Mouse (Mus musculus) monocyte, adult 2 months (primary cell): ENCODE measurements around the gene Ccdc88a.

Experiments used
- DNase-seq, 2 experiments: peaks; one replicate each; pipeline ENCODE4 v3.0.0; 2022; ENCODE audit warnings: low spot score in 2 of 2, low read depth in 1 of 2

Gene Ccdc88a

DNA sequence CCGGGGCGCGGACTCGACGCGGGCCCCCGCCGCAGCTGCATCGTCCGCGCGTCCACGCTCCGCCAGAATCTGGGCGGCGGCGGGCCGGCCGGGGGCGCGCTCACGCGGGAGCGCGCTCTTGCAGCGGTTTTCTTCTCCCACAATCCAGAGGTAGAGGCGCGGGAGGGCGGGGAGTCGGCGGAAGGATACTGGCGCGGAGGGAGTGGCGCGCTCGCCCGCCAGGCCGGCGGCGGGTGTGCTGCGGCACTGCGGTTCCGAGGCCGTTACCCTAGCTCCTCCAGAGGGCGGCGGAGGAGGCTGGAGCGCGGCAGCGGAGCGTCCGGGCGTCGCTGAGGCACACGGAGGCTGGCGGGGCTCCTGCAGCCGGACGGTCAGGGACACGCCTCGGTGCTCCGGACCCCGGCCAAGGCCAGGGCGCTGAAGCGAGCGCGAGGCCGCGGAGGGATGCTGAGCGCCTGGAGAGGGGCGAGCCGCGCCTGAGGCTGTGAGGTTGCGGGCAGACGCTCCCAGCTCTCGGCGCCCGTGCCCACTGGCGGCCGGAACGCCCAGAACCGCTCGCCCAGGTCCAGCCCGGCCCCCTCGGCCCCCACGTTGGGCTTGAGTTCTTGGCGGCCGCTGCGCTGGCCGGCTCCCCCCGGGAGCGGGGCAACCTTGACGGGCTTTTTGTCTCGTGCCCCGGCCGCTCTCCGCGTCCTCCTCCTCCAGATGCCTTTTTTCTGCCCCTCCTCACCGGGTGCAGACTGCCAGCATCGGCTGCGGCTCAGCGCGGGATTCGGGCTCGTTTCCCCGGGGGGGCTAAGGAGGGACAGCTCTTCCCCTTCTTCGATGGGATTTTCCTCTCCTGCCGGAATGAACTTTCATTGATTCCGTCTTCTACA lies at the start of gene Ccdc88a:
TSS of gene Ccdc88a (plus strand) at position 263 of the 878 bp plus-strand sequence.
- peak; percentile 77 to 88 for DNase-seq

DNA sequence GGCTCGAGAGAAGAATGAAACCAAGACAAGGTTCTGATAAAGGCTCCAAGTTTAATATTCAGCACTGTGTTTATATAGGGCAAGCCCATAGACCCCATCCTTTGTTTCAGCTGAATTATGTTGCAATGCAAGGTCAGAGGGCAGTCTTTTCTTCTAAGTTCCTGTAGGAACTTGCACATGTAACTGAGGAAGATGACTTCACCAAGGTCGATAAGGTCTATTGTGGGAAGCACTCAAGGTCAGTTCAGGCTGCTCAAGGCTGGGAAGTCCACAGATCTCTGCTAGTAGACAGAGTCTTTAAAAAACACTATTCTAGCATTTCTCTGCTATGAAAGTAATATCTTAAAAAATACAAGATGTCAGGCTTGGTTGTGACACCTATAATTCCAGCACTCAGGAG lies 38.0 kb upstream of the Ccdc88a start:
- no peak for DNase-seq

DNA sequence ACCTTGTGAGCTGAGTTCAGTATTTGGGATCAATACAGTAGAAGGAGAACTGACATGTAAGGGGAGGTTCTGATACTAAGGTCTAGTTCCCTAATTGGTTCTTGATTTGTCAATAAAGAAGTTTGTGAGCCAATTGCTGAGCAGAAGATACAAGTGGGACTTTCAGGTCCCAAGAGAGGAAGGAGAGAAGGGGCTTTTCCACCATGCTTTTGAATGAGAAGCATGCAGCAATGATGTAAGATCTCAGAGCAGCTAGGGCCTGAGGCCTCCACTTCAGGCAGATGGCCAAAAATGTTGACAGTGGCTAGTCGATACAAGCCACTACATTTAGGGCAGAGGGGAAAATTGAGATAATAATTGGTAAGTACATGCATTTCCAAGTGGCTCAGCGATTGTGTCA lies 32.2 kb upstream of the Ccdc88a start:
- no peak for DNase-seq

DNA sequence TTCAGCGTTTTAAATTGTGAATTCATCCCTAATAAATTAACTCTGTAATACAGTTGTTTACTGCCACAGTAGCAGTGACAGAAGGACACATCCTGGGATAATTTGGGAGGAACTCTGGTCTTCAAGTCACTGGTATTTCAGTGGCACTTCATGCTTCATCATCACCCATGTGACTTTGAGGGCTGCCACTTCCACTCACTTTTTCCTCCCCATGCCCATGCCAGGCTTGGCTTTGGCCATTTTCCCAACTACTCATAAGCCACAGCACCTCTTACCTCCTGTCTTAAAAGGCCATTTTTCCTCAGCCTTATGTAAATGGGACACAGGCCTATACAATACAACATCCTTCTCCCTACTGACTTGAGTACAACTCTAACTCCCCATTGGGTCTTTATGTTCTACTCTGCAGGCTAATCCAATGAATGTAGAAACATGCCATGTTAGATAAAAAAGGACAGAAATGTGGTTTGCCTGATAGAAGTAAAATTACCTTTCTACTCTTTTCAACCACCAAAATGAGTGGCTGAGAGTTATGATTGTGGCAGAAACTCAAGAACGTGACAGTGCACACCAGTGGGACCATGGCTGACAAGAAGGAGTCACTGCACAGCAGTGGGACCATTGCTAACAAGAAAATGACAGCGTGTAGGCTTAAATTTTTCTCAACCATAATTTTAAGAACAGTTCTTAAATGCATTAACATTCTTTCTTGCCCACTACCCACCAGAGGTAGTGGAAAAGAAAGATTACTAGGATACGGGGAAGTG lies 28.4 kb upstream of the Ccdc88a start:
- no peak for DNase-seq

DNA sequence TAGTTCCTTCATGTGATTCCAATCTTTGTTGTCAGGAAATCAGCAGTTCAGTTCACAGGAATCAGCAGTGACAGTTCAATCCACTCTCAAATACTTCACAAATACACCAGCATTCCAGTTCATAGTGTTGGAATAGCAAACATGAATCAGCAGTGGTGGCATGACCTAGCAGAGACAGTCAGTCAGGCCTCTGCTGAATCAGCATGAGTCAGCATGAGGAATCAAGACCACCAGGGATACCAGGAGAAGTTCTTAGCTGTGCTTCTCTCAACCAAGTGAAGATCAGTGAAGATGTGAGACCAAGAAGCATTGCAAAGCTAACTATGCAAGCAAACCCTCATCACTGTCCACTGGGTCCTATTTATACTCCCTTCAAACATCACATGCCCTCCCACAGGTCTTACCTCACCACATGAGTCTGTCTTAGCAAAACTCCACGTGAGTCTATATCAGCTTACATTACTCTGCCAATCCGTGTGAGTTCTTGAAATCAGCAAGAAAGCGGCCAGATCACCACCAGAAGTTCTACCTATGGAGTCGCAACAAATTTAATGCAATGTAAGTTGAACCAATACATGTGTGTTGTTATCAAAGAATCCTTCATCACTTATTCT lies 27.7 kb upstream of the Ccdc88a start:
- no peak for DNase-seq

DNA sequence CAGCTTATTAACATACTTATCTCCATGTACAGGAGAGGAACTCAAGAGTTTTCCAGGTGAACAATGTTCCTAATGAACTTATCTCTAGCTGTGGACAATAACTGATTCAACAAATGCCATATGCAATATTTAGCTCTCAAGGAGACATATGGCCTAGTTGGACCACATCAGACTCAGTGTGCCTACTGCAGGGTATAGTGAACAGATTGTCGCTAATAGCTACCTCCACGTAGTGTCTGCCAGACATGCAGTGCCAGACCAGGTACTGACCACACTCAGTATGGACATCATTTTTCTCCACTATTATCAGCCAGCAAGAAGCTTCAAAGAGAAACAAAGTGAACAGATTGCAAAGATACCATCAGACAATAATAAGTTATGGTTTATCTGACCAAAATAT lies 22.6 kb upstream of the Ccdc88a start:
- DNase-seq, result no peak

DNA sequence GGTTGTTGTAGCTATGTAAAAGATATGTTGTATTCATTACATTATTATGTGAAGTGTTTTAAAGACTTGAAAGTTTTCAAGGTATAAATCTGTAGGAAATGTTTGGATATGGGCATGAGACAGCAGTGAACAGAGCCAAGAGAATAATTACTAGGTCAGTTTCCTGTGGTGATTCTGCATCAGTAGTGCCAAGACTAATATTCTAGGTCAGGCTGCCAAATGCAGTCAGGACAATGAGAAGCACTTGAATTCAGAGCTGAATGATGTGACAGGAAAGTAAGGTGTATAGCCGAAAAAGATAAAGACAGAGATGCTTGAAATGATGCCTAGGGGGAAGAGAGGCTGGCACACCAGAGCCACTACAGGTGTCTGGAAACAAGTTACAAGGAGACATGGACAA lies 21.2 kb upstream of the Ccdc88a start:
- DNase-seq, result no peak

DNA sequence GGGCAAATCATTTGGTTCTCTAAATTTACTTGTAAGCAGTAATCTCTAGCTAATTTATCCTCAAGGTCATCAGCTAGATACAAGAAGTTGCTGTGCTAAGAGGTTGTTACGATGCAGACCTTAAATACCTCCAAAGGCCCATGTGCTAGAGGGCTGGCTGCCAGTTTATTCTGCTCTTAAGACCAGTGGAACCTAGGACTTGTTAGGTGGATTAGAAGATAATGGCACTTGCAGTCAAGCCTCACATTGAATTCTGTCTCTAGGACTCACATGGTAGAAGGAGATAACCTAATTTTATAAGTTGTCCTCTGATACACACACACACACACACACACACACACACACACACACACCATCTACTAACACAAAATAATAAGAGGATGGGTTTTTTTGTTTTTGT lies 5.3 kb upstream of the Ccdc88a start:
- DNase-seq, result no peak

DNA sequence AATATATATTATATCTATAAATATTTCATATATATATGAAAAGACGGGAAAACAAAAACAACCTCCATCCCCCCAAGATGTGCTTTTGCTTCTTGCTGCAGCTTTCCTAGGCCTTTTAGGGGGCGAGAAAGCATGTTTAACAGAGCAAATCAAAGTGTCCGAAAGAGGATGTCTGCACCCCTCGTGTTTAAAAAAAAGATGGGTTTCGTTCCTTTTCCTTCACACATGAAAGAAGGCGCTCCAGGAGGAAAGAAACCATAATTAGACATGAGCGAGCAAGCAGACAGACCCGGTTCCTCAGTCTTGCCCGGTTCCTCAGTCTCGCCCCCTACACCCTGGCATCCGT lies 435 bp upstream of the Ccdc88a start:
- no peak for DNase-seq

DNA sequence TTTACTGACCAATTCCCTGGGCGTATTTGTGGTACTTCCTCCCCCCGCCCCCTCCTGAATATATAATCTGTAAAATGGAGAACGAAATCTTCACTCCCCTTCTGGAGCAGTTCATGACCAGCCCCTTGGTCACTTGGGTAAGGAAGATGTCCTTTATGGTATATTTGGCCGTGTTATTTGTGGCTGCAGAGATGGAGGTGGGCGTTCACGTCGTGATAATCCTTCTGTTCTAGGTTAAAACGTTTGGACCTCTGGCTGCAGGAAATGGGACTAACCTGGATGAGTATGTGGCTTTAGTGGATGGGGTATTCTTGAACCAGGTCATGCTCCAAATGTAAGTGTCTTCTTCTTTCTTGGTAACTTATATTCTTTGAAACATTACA lies 807 bp downstream of the Ccdc88a start:
- DNase-seq, result no peak

DNA sequence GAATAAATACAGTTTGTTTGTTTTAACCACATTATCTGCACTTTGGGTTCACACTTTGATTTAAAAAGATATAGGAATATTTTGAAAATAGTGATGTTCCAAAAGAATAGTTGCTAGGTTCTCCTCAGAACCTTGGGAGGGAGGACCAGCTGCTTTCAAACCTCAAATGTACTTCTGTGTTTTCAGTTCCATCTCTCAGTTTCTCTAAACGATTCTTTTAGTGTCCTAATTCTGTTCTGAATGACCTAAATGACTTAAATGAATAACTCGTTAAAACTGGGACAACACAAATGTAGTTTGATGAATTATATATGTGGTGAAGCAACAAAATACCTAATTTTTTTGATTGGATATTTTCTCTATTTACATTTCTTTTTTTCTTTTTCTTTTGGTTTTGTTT lies 3.2 kb downstream of the Ccdc88a start:
- no peak for DNase-seq

DNA sequence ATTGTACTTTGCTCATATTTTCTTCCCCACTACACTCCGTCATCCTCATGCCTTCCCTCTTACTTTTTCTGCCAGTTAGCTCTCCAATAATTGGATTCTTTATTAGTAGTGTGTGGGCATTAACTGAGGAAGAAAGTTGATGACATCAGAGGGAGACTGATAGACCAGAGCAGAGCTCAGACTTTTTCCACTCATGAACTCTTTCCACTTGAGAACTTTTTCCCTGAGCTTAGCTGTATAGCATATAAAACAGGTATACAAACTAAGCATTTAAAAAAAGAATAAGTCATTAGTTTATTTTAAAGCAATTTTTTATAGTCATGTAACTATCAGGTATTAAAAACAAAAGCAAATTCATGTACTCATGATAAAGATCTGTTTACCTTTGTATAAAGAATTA lies 5.3 kb downstream of the Ccdc88a start:
- no peak for DNase-seq

DNA sequence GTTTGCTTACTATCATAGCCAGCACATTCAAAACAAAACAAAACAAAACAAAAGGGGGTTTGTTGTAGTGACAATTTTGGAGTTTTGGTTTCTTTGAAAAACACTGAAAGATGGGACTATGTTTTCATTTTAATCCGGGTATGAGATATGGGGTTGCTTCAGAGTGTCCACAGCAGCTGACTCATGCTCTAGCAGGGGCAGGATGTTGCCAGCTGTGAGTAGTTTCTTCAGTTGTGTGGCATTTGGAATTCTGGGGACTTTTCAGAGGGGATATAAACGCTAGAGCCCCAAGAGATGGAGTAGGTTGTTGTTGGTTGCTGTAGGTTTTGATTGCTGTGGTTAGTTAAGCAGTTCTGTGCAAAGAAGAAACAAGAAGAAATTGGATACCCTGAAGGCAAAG lies 10.0 kb downstream of the Ccdc88a start:
- DNase-seq, result no peak

DNA sequence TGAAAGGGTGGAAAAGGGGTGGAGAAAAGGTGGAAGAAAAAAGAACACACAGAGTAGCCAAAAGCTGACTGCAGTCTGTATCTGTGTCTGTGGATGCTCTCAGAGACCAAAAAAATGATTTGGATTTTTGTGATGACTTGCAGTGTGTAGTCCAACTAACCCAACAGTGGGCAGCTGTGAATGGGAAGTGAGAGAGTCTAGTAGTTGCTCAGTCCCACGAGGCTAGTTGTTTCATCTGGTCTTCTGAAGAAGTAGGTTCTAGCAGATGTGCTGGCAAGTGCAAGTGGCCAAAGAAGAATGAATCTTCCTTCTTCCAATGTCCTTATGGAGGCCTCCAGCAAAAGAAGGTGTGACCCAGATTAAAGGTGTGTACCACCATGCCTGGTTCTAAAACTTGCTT lies 10.5 kb downstream of the Ccdc88a start:
- no peak for DNase-seq

DNA sequence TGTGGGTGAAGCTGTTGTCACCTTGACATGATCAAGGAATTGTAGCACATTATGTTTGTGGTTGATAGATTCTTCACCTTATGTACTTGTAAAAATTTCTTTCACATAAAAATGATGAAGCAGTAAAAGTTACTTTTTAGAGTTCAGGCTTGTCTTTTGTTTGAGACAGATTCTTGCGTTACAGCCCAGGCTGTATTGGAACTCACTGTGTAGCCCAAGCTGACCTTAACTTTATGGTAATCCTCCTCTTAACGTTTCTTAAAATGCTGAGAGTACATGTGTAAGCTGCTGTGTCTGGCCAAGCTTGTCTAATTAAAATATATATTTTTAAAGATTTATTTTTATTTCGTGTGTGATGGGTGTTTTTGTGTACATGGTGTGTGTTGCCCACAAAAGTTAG lies 11.2 kb downstream of the Ccdc88a start:
- no peak for DNase-seq

DNA sequence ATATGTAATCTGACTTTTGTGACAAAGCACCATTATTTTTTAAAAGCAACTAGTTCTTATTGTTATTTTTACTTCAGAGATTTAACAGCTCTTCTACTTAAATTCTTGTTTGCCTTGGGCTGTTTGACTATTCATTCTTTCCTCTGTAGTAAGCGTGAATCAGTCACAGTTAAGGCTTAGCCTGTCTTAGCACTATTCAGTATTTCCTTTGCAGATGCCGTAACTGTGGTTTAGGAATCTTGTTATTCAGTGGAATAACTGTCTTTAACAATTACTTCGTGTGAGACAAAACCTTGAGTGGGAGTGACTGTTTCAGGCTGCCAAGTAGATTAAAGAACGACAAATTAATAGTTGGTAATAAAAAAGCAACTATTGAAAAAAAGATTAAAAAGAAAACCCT lies 16.5 kb downstream of the Ccdc88a start:
- DNase-seq, result no peak

DNA sequence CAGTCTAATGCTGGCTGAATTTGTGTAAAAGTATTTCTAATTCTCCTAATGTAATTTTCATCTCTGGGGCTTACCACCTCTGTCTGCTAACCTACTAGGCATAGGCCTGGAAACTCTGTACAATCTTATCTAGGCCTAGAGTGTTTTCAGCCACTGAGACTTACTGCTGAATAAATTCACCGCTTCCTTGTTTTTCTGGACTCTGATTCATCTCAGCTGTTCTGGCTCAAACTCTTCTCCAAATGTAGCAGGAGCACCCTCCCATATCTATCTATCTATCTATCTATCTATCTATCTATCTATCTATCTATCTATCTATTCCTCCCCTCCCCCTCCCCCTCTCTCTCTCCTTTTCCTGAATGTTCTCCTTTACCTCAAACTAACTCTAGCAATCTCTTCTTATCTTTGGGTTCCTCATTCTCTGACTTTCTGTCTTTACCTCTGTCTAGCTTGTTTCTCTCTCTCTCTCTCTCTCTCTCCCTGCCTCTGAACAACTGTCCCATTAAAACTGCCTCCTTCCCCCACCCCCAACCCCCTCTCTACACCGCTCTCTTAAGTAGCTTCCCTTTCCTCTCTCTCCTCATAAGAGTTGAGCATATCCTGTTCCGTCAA lies 21.8 kb downstream of the Ccdc88a start:
- DNase-seq, result no peak

DNA sequence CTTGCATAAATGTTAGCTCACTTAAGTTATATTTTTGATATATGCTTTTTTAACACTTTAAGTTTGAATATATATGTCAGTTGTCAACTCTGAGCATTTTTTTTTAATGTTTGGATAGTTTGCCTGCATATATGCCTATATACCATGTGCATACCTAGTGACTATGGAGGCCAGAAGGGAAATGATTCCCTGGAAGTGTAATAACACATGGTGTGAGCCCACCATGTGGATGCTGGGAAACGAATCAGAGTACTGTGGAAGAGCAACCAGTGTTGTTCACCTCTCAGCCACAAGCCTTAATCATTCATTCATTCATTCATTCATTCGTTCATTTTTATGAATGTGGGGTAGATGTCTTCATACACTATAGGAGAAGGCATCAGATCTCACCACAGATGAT lies 26.9 kb downstream of the Ccdc88a start:
- no peak for DNase-seq

DNA sequence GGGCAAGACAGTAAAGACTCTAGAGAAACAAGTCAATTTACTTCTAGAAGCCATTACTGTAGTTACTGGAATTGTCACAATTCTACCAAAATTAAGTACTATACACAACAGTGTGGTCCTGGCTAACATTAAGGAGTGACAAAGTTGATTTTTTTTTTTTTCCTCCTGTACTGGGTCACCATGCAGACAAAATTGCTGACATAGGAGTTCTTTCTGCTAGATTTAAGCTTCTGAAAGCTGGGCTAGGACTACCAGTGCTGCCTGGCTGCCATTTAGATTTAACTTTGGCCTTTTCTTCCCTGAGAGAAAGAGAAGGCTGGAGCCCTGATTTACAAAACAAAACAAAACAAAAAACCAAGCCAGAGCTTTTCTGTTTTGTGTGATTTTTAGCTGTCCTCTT lies 32.8 kb downstream of the Ccdc88a start:
- DNase-seq, result no peak

DNA sequence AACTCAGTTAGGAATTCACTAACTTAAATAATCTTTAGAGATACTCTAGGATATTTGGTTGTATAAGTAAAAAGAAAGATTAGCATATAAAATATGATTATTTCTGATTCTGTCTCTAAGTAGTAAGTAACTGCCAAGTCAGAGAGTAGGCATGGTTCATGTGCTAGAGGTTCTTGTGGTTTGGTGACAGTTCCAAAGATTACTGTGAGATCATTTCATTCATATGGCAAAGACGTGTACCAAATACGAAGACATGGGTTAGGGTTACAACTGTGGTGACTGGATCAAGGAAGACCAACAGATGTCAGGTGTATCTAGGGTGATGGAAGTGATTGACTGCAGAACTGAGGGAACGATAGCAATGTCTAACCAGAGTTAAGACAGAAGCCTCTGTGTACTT lies 50.0 kb downstream of the Ccdc88a start:
- DNase-seq, result no peak

DNA sequence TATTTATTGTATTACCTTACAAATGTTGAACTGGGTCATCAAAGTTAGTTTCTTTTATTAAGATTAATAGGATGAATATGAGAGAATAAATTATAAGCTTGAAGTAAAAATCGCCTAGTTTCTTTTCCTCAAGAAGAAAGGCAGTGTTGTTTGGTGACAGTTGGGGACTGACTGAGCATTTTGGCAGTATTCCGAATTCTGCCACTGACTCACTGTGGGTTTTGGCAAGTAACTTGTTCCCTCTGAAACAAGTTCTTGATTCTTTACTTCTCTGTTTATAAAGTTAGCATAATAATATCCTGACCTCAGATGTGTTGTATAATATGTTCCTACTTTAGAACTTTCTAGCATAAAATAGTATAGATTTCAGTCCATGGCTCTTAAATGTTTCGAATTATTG lies 55.3 kb downstream of the Ccdc88a start:
- no peak for DNase-seq

DNA sequence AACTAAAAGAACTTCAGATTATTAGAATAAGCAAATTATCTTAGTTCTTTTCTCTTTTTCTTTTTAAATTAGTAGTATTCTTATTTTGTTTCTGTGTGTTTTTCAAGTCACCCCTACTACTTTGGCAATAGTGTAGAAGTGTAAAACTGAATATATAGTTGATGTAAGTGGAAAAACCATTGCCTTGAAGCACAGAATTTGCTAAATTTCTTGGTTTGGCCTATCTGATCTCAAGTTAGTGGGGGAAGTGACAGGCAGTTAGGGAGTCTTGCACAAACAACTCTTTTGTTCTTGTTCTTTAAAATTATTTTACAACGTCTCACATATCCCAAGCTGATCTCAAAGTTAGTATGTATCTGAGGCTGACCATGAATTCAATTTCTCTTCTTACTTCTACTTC lies 57.6 kb downstream of the Ccdc88a start:
- no peak for DNase-seq
